Mouse (Mus musculus): ENCODE measurements around the gene Nagk.

DNA sequence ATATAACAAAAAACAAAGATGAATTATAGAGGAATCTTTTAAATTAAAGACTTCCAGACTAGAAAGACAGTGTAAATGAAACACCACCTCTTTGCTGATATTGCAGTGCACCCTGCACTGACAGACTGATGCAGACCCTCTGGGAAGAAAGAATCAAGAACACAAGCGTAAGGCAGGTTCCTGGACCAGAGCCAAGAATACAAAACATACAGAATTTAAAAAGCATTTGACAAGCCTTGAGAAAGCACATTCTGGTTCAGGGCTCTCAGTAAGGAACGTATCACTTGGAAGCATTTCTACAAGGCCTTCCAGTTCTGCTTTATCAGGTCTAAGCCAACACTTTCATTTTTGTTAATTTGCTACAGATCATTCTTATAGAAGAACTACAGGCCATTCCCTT is 27.1 kb downstream of the Nagk start:
- no peak for TF ChIP-seq EP300 (IDR thresholded peaks at IDR 0.05; ENCODE audit: low read depth)
- TF ChIP-seq CTCF (IDR thresholded peaks at IDR 0.05; ENCODE audit: low read depth): no peak
